Mouse (Mus musculus): ENCODE measurements at regions not wholly inside any gene's neighbourhood (a gene's known extent, or its start where the extent isn't known, plus 50 kb on each side); places are given as distances from the start of the nearest gene placed in this dataset.
A peak's percentile ranks its signal among the peaks of the same experiment; 100 is the strongest.

GRCm38 (mm10) chr16:86806374-86806773, 547.6 kb upstream of the N6amt1 start:
- DNase-seq (ENCODE audit: low read depth) = no peak

- no peak for DNase-seq (ENCODE audit: low read depth)
These were observed 577.9 kb upstream of the N6amt1 start for GRCm38 (mm10) chr16:86776086-86776485.

- DNase-seq (ENCODE audit: low read depth) = no peak
These were observed 581.4 kb upstream of the N6amt1 start for GRCm38 (mm10) chr16:86772586-86772985.

GRCm38 (mm10) chr16:86768912-86769311, 585.1 kb upstream of the N6amt1 start:
- DNase-seq (ENCODE audit: low read depth) = no peak

GRCm38 (mm10) chr16:86768355-86768754, 585.6 kb upstream of the N6amt1 start:
- no peak for DNase-seq (ENCODE audit: low read depth)

- DNase-seq (ENCODE audit: low read depth) = no peak
These were observed 588.0 kb upstream of the N6amt1 start for GRCm38 (mm10) chr16:86765974-86766373.

GRCm38 (mm10) chr16:86741236-86741635, 612.7 kb upstream of the N6amt1 start:
- no peak for DNase-seq (ENCODE audit: low read depth)

GRCm38 (mm10) chr16:86718982-86719771, 634.8 kb upstream of the N6amt1 start:
- DNase-seq (ENCODE audit: low read depth) = no peak

- no peak for DNase-seq (ENCODE audit: low read depth)
These were observed 635.6 kb upstream of the N6amt1 start for GRCm38 (mm10) chr16:86718353-86718752.

GRCm38 (mm10) chr16:86701700-86702099, 652.3 kb upstream of the N6amt1 start:
- DNase-seq (ENCODE audit: low read depth) = no peak

- no peak for DNase-seq (ENCODE audit: low read depth)
These were observed 659.5 kb upstream of the N6amt1 start for GRCm38 (mm10) chr16:86694497-86694896.

DNA sequence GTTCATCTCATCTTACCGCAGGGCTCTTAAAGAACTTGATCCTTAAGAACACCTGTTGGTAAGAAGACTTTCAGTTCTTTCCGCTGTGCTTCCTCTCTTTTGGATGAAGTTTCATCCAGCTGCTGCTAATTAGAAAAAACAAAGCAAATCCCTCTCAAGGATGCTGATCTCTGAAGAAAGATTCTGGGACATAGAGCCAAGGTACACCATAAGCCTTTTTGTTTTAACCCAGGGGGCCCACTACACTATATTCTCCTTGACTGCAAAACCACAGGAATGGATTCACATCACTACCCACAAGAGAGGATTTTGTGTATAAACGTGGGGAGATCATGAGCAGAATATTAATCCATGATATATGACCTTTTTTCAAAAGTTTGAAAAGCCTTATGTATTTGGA, 694.8 kb upstream of the N6amt1 start:
- DNase-seq (ENCODE audit: low read depth) = no peak

- DNase-seq (ENCODE audit: low read depth) = no peak
These were observed 706.7 kb upstream of the N6amt1 start for GRCm38 (mm10) chr16:86647316-86647715.

DNA sequence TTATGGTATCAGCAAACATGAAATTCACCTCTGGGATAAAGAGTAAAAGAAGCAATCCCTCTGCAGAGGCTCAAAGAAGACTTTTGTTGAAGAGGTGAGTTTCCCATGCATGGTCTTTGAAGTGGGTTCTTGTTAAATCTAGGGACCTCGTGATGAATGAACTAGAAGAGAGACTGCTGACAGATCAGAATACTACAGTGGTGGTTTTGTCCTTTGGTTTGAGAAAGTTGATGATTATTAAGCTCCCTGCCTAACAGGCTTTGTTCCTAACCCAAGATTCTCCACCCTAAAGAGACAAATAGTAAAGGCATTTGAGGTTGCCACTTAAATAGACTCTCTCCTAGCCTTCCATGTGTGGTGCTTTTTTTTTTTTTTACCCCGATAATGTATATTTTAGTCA, 707.2 kb upstream of the N6amt1 start:
- no peak for DNase-seq (ENCODE audit: low read depth)

DNA sequence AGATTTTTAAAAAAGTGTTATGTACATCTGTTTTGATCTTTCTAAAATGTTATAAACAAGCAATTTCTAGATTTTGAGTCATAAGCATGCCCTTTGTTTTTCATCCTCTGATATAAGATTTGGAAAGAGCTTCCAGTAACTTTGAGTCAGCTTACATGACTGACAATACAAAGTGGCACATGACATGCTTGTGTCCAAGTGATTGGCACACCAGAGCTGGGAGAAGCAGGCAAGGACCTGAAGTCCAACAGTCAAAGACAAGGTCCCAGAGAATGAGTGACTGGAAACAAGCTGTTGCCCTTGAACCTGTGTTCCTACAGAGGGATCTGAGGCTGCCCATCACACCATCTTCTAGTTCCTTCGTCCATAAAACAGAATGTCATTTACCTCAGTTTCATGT, 708.5 kb upstream of the N6amt1 start:
- DNase-seq (ENCODE audit: low read depth) = no peak

DNA sequence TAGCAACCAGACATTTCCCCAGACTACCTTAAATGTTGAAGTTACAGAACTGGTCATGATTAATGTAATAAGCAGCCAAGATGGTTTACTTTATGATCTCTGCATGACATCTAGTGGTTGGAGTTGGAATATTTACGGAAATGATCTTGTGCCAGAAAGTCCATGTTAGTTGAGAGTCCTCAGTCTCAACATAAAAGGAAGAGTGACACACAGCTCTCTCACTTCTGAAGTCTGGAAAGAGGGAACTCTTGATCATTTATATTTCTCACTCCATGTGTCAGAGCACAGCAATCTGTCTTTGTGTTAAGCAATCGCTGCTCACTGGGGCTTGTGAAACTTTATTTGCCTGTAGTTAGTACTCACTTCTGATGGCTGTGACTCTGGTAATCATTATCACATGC, 709.1 kb upstream of the N6amt1 start:
- DNase-seq (ENCODE audit: low read depth) = peak; percentile 12

DNA sequence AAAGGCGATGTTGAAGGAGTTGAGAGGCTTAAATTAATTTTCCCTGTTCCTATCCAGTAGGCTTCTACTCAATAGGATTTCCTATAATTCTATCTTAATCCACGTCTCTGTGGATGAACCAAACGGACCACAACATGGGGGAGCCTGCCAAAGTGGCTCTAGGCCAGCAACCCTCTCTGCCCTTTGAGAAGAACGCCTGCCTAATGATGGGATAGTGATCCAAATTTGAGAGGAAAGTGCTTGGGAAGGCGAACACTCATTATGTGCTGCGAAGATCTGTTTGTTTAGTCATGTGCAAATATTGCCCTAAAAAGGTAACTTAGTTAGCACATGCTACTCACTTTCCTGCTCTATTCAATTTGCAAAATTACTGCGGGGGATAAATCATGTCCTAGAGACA, 702.5 kb upstream of the Adamts5 start:
- DNase-seq (ENCODE audit: low read depth) = no peak

GRCm38 (mm10) chr16:86594992-86595391, 693.4 kb upstream of the Adamts5 start:
- no peak for DNase-seq (ENCODE audit: low read depth)

GRCm38 (mm10) chr16:86586044-86586443, 684.4 kb upstream of the Adamts5 start:
- DNase-seq (ENCODE audit: low read depth) = no peak

DNA sequence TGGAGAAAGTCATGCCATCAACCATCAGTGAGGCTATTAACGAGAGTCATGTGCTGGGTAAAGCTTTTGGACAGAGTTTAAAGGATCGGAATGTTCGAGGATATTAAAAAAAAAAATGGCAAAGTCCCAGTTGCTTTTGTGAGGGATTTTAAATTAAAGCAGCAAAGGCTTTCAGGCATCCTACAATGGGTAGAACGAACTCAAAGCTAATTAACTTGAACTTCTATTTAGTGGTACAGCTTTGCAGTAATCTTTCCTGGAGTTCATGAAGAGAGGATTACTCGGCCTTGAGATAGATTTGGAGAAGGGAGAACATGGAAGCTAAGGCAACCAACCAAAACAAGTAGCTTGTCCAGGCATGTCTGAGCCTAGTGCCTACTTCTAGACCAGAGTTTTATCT, 676.7 kb upstream of the Adamts5 start:
- no peak for DNase-seq (ENCODE audit: low read depth)

GRCm38 (mm10) chr16:86547465-86548043, 645.9 kb upstream of the Adamts5 start:
- DNase-seq (ENCODE audit: low read depth) = no peak

- no peak for DNase-seq (ENCODE audit: low read depth)
These were observed 645.3 kb upstream of the Adamts5 start for GRCm38 (mm10) chr16:86546905-86547304.

GRCm38 (mm10) chr16:86544121-86544520, 642.5 kb upstream of the Adamts5 start:
- DNase-seq (ENCODE audit: low read depth) = no peak

DNA sequence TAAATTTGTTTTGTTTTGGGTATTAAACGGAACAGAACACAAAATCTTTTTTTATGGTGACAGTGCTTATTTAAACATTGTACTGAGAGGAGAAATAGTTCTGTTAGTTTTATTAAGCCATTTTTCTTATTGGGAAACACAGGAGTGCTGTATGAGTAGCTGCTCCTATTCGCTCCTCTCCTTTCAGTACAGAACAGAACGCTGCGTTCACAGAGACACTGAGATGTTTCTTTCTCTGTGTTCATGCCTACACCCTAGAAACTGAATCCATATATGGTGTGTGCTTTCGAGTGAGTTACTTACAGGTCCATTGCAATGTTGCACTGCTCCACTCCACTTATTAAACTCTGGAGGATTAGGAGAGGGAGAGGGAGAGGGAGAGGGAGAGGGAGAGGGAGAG, 634.9 kb upstream of the Adamts5 start:
- DNase-seq (ENCODE audit: low read depth) = no peak
